27 mouse cellular contexts compared by ENCODE assay signal in genomic region chr10:37266909-37267308, GRCm38 (mm10).
"Had no signal": no experiment of that assay in that cellular context is flagged by ENCODE, and none has a peak within 500 bp of the region (broad histone marks: within the 10 kb centered on the region; RNA-seq: fewer than 3 reads in every experiment).

No protein-coding gene starts in this region.

- H3K9ac ChIP-seq: forebrain, postnatal 0 days; heart, embryonic 12.5 days; hindbrain, embryonic 12.5 days; hindbrain, embryonic 14.5 days; kidney, embryonic 15.5 days; limb, embryonic 12.5 days; liver, embryonic 13.5 days had no signal

- H3K27me3 ChIP-seq: heart, embryonic 12.5 days; hindbrain, embryonic 12.5 days; kidney, embryonic 15.5 days; limb, embryonic 12.5 days; liver, embryonic 13.5 days had no signal

- ATAC-seq: forebrain, postnatal 0 days; hindbrain, embryonic 16.5 days; inflammation-experienced regulatory T-cells, adult 6 months had no signal

- H3K9me3 ChIP-seq: heart, embryonic 10.5 days; heart, embryonic 12.5 days; hindbrain, embryonic 10.5 days; hindbrain, embryonic 12.5 days; kidney, embryonic 15.5 days; limb, embryonic 10.5 days; limb, embryonic 12.5 days; liver, embryonic 13.5 days had no signal

- H3K27ac ChIP-seq: gastrocnemius, adult 2 months; heart, embryonic 10.5 days; hindbrain, embryonic 10.5 days; hindbrain, embryonic 12.5 days; hindbrain, embryonic 14.5 days; kidney, embryonic 15.5 days; kidney, postnatal 0 days; left cerebral cortex, adult 2 months; limb, embryonic 10.5 days; limb, embryonic 12.5 days; liver, embryonic 13.5 days had no signal

- H3K36me3 ChIP-seq: heart, embryonic 10.5 days; heart, embryonic 12.5 days; hindbrain, embryonic 10.5 days; hindbrain, embryonic 12.5 days; kidney, embryonic 15.5 days; limb, embryonic 10.5 days; limb, embryonic 12.5 days; liver, embryonic 13.5 days had no signal

- H3K4me1 ChIP-seq: heart, embryonic 10.5 days; heart, embryonic 12.5 days; hindbrain, embryonic 10.5 days; hindbrain, embryonic 12.5 days; kidney, embryonic 15.5 days; limb, embryonic 10.5 days; limb, embryonic 12.5 days; liver, embryonic 13.5 days had no signal

- H3K4me3 ChIP-seq: gastrocnemius, adult 2 months; heart, embryonic 10.5 days; heart, embryonic 12.5 days; hindbrain, embryonic 10.5 days; hindbrain, embryonic 12.5 days; kidney, embryonic 15.5 days; left cerebral cortex, adult 2 months; limb, embryonic 10.5 days; limb, embryonic 12.5 days; liver, embryonic 13.5 days had no signal

- DNase-seq: forebrain, postnatal 0 days; gastrocnemius, adult 2 months; gastrocnemius, postnatal 10 days; gastrocnemius, postnatal 25 days; heart, postnatal 10 days; heart, postnatal 4 days; kidney, adult 11 months; kidney, adult 2 months; kidney, adult 9 months; kidney, postnatal 14 days; kidney, postnatal 36 days; layer of hippocampus, adult 9-11 months; liver; liver, embryonic 13.5 days had no signal

- H3K4me2 ChIP-seq: heart, embryonic 12.5 days; hindbrain, embryonic 12.5 days; hindbrain, embryonic 14.5 days; kidney, embryonic 15.5 days; limb, embryonic 12.5 days; liver, embryonic 11.5 days; liver, embryonic 13.5 days had no signal
